Mouse (Mus musculus): Measurements from ENCODE around the gene Shisa8.

- TF ChIP-seq CTCF (IDR thresholded peaks at IDR 0.05; ENCODE audit: control insufficient read depth, insufficient read depth, low read length) (no peak), POLR2A (IDR thresholded peaks at IDR 0.05; ENCODE audit: borderline replicate concordance, control insufficient read depth, low read depth, low read length) (no peak)
Measured at GRCm38 (mm10) chr15:82235661-82236060, 23.0 kb upstream of the Shisa8 start.
